Mouse (Mus musculus) MEL-GATA-1-ER (cell line): Measurements from ENCODE around the gene Olfr279.

Experiments
- DNase-seq: peaks from one replicate; pipeline ENCODE4 v3.0.0-alpha.2; 2012; ENCODE audit warnings: low read depth; ENCODE audit errors: extremely low read depth

The Olfr279 gene

GRCm38 (mm10) chr15:98543341-98543740, 51.1 kb downstream of the Olfr279 start:
- DNase-seq, result no peak

GRCm38 (mm10) chr15:98545151-98545550, 52.9 kb downstream of the Olfr279 start:
- DNase-seq, result no peak

GRCm38 (mm10) chr15:98546843-98547242, 54.6 kb downstream of the Olfr279 start:
- no peak for DNase-seq
